Mouse (Mus musculus): ENCODE measurements at regions not wholly inside any gene's neighbourhood (a gene's known extent, or its start where the extent isn't known, plus 50 kb on each side); places are given as distances from the start of the nearest gene placed in this dataset.

- no peak for DNase-seq (ENCODE audit: extremely low spot score)
These were observed 66.0 kb downstream of the Amer2 start for GRCm38 (mm10) chr14:60439106-60439505.

DNA sequence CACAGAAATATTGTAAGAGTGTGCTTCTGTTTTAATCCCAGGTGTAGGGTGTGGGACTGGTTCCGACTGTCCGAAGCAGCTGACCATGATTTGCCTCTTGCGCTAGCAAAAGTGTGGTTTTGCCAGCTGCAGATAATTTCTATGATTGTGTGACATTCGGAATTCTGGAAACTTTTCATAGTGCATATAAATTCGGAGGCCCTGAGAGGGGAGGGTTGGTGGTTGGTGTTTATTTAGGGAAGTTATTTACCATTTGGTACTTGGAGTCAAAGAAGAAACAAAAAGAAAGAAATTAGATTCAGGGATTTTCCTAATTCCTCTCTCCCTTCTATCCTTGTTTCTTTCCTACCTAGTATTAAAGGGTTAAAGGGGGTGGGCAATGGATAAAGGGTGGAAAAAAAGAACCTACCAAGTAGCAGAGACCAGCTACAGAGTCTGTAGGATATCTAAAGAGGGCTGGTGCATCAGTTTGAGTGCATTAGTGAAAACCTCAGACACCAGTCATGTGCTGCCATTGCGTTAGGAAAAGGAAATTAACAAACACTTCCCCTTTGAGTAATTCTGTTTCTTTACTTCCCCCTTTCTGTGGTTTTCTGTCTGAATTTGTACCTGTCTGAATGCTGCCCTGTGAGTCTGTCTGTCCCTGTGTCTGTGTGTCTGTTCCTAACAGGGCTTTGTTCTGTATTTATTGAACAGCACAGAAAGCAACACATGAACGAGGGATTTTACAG, 70.9 kb downstream of the Amer2 start:
- no peak for DNase-seq (ENCODE audit: extremely low spot score)

DNA sequence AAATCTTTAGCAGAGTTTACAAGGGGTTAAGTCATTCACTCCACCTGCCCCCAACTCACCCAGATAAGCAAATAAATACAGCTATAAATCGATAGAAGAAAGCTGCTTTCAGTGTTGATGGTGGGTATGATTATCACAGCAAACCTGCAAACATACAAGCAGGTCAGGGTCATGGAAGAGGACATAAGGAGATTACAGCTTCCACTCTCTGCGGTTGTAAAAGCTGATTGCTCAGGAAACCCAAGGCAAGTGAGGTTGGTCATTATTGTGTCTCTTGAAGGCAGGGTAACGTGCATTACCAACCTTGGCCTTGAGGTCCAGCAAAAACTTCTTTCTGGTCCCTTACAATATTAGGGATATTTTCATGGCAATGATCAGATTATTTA, 71.5 kb downstream of the Amer2 start:
- DNase-seq (ENCODE audit: extremely low spot score), result no peak

DNA sequence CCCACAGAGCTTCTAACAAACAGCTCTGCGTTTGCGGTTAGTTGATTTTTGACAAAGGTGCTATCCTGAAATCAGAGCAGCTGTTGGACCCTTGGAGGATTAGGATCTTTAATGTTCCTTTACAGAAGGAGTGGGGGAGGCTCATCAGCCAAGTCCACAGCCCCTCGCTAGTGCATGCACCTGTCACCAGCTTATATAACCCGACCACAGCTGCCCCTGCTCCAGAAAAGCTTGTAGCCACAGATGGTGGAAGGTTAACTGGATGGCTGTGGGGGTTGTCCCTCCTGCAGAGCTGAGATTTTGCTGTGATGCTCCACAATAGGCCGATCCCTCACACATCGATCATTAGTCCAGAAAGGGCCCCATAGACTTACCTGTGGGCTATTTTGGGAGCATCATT, 73.0 kb downstream of the Amer2 start:
- DNase-seq (ENCODE audit: extremely low spot score), result no peak

DNA sequence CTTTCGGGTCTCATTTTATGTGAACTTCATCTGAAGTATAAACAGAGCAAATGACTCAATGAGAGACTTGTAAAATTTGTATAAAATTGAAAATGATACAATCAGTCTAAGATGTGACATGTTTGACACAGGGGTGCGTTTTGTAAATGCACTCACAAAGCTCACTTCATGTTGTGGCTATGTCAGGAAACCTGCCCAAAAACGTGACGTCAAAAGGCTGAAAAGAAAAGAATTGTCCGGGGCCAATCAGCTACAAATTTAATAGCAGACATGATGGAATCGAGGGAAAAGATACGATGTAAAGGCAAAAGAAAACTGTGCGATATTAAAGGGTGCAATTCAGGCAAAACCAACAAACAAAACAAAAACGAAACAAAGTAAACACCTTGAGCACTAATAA, 78.2 kb downstream of the Amer2 start:
- DNase-seq (ENCODE audit: extremely low spot score), result no peak

GRCm38 (mm10) chr14:60451684-60452083, 78.6 kb downstream of the Amer2 start:
- DNase-seq (ENCODE audit: extremely low spot score), result no peak

- DNase-seq (ENCODE audit: extremely low spot score), result no peak
These were observed 83.7 kb downstream of the Amer2 start for GRCm38 (mm10) chr14:60456767-60457166.

GRCm38 (mm10) chr14:60484996-60485888, 112.2 kb downstream of the Amer2 start:
- peak; percentile 86 for DNase-seq (ENCODE audit: extremely low spot score)

GRCm38 (mm10) chr14:60485889-60486274, 112.8 kb downstream of the Amer2 start:
- DNase-seq (ENCODE audit: extremely low spot score), result no peak

GRCm38 (mm10) chr14:60486278-60486935, 113.3 kb downstream of the Amer2 start:
- peak; percentile 52 for DNase-seq (ENCODE audit: extremely low spot score)

- DNase-seq (ENCODE audit: extremely low spot score), result no peak
These were observed 116.1 kb downstream of the Amer2 start for GRCm38 (mm10) chr14:60489111-60489510.

- DNase-seq (ENCODE audit: extremely low spot score), result no peak
These were observed 117.8 kb downstream of the Amer2 start for GRCm38 (mm10) chr14:60490886-60491285.

DNA sequence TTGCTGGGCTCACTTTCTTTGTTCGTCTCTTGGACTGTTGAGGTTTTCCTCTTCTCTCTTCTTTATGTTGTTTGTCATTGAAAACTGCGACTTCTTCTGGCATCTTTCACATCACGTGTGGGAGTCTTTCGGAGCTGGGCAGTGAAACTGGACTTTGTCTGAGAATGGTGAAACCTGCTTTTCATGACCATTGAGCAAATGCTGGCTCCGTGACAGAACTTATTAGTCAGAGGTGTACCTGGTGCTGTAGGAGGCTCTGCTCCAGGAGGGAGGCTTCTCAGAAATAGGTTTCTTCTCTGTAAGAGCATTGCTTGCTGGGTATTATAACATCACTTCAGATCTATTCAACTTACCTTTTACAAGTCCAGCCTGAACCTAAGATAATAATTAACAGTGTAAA, 122.4 kb downstream of the Amer2 start:
- DNase-seq (ENCODE audit: extremely low spot score), result no peak

DNA sequence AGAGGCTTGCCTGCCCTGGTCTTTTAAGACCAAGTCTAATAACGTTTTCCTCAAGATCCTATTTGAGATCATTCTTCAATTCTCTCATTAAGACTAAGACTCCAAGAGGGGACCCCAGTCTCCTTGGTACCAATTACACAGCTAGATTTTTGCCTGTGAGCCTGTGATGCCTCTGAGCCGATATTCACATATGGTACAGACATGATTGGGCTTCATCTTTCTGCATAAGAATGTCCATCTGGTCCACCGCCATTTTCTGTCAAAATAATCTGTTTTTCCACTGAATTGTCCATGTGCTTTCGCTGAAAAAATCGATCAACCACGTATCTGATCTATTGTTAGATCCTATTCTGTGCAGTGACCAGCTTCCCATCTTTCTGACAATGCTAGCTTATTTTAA, 129.5 kb downstream of the Amer2 start:
- DNase-seq (ENCODE audit: extremely low spot score), result no peak

- no peak for DNase-seq (ENCODE audit: extremely low spot score)
These were observed 128.7 kb upstream of the Spata13 start for GRCm38 (mm10) chr14:60505066-60505465.

- no peak for DNase-seq (ENCODE audit: extremely low spot score)
These were observed 127.5 kb upstream of the Spata13 start for GRCm38 (mm10) chr14:60506296-60506695.

- peak; percentile 58 for DNase-seq (ENCODE audit: extremely low spot score)
These were observed 120.2 kb upstream of the Spata13 start for GRCm38 (mm10) chr14:60513560-60513959.

- no peak for DNase-seq (ENCODE audit: extremely low spot score)
These were observed 118.6 kb upstream of the Spata13 start for GRCm38 (mm10) chr14:60515094-60515786.

- DNase-seq (ENCODE audit: extremely low spot score), result no peak
These were observed 115.9 kb upstream of the Spata13 start for GRCm38 (mm10) chr14:60517891-60518290.

DNA sequence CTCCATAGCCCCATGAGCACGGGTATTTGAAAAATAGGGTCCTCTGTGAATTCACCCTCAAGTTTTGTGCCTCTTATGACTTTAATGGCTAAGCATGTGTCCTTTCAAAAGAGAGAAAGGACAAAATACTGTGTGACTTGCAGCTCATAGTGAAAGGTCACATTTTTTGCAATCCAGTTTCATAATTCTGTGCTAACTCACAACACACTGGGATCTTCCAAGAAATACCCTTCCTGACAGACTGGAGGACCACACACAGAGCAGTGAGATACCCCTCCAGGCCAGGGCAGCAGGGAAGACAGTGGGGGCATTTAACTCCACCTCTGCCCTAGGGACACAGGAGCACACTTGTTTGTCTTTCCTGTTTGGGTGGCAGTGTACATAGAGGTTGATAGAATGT, 110.8 kb upstream of the Spata13 start:
- DNase-seq (ENCODE audit: extremely low spot score), result no peak

DNA sequence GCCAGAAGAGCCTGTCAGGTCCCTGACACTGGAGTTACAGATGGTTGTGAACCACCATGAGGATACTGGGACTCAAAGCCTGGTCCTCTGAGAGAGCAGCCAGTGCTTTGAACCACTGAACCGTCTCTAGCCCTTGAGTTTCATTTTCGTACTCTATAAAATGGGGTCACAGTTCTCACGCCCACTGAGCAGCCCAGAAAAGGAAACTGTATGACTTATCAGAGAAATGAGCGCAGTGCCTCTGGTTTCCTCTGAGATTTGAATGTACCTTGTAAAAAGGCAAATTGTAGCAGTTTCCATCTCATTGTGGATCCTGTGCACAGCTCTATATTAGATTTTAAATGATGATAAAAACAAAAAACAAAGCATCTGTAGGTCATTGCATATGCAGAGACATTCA, 108.9 kb upstream of the Spata13 start:
- DNase-seq (ENCODE audit: extremely low spot score), result no peak
